Mouse (Mus musculus) megakaryocyte, embryonic 14.5 days (primary cell): ENCODE data around the gene Bpgm.

ENCODE experiments used
- FLI1 ChIP-seq: IDR thresholded peaks from 2 replicates; pipeline ENCODE4 v1.6.1; 2012; ENCODE audit warnings: low read length, inconsistent platforms, mixed read lengths
- GATA1 ChIP-seq: IDR thresholded peaks from 3 replicates; pipeline ENCODE4 v1.6.1; 2012; ENCODE audit warnings: mixed read lengths, low read length, inconsistent platforms, borderline replicate concordance

- no peak for TF ChIP-seq GATA1
- no peak for TF ChIP-seq FLI1
Observed at GRCm38 (mm10) chr6:34548406-34548990, 72.5 kb downstream of the Bpgm start.
